In the genomic region with DNA sequence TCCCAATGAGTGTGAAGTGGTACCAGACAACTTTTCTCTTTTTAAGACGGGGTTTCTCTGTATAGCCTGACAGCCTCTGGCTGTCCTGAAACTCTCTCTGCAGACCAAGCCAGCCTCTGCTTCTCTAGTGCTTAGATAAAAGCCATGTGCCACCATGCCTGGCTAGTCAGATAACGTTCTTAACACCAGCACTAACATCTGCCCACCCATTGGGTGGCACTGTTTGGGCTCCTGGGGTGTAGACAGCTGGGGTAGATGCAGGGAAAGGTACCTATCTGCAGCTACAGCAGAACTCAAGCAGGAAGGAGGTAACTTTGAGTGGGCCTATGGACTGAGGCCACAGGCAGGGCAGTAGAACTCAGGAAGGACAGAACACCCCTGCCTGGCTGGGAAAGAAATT, we compare ENCODE assay signal across 19 mouse cellular contexts. TPM values are rescaled to one million over a fixed set of nuclear protein-coding genes. Genes with fewer than 3 reads are reported as not detected.
DNase-seq lines count a peak whose midpoint lies in the region; ATAC-seq and TF ChIP-seq lines count a peak whose summit lies in the region.
"Had no signal": no experiment of that assay in that cellular context is flagged by ENCODE, and none has a peak within 500 bp of the region (broad histone marks: within the 10 kb centered on the region; RNA-seq: fewer than 3 reads in every experiment).

No protein-coding gene starts in this region.

- no peak for TF ChIP-seq POLR2A in MEL (IDR thresholded peaks at IDR 0.05; ENCODE audit: control insufficient read depth in 1 of 2, insufficient read depth in 1 of 2, low read depth in 1 of 2, low read length in 2 of 2, poor library complexity in 1 of 2)

- H3K27ac ChIP-seq in heart, embryonic 10.5 days: peak overlapping the region; percentile 49; the same call in 1 of the 2 replicates
- no peak overlapping the region for H3K27ac ChIP-seq in MEL (ENCODE audit: control insufficient read depth, low read depth, low read length)
- H3K27ac ChIP-seq: embryonic facial prominence, embryonic 13.5 days; forebrain, embryonic 13.5 days; kidney, postnatal 0 days; midbrain, embryonic 15.5 days had no signal

- no peak for TF ChIP-seq CTCF in MEL (IDR thresholded peaks at IDR 0.05 in 2 of 3, conservative IDR thresholded peaks at IDR 0.05 in 1 of 3; ENCODE audit: control insufficient read depth in 1 of 3, insufficient read depth in 1 of 3, low read depth in 2 of 3, low read length in 3 of 3, poor library complexity in 1 of 3, severe bottlenecking in 1 of 3)

- ATAC-seq in hematopoietic stem cell, adult 5-6 weeks (replicated peaks in 1 of 2; ENCODE audit: insufficient read depth in 1 of 2, low FRiP score in 2 of 2, low TSS enrichment in 1 of 2, low read depth in 1 of 2, poor library complexity in 2 of 2, severe bottlenecking in 2 of 2): peak; percentile 18 to 26; a peak in 2 of 4 replicates
- ATAC-seq in megakaryocyte, adult 5-6 weeks (ENCODE audit: poor library complexity, severe bottlenecking): 0 out of 2 replicates have a peak, but pooled peaks have one; percentile 23
- ATAC-seq: forebrain, embryonic 13.5 days; hindbrain, embryonic 16.5 days; midbrain, embryonic 15.5 days had no signal

- WGBS in heart, embryonic 10.5 days: 3% methylated on average over 2 of the region's 2 CpGs

- H3K36me3 ChIP-seq in heart, embryonic 10.5 days: no peaks in the 10 kb centered on the region
- peaks cover 0 to 5% of the 10 kb centered on the region in 2 experiments; a peak in 2 of 4 replicates for H3K36me3 ChIP-seq in MEL (ENCODE audit: control insufficient read depth in 1 of 2, insufficient read depth in 2 of 2, low read length in 2 of 2)
- H3K36me3 ChIP-seq: embryonic facial prominence, embryonic 13.5 days; midbrain, embryonic 15.5 days had no signal

- no peaks in the 10 kb centered on the region for H3K27me3 ChIP-seq in heart, embryonic 10.5 days (ENCODE audit: insufficient read depth, poor library complexity, severe bottlenecking)
- H3K27me3 ChIP-seq in MEL (ENCODE audit: control insufficient read depth in 1 of 2, insufficient read depth in 2 of 2, low read length in 2 of 2): no peaks in the 10 kb centered on the region
- H3K27me3 ChIP-seq: embryonic facial prominence, embryonic 13.5 days; forebrain, embryonic 13.5 days; midbrain, embryonic 15.5 days had no signal

- H3K9ac ChIP-seq in MEL (ENCODE audit: control insufficient read depth, low read depth, low read length, poor library complexity, severe bottlenecking): no peak overlapping the region
- H3K9ac ChIP-seq: embryonic facial prominence, embryonic 13.5 days; forebrain, embryonic 13.5 days; midbrain, embryonic 15.5 days had no signal

- H3K4me3 ChIP-seq in heart, embryonic 10.5 days: no peak overlapping the region
- H3K4me3 ChIP-seq in MEL (ENCODE audit: control insufficient read depth in 1 of 2, insufficient read depth in 1 of 2, low read depth in 2 of 2, low read length in 2 of 2): no peak overlapping the region
- H3K4me3 ChIP-seq: embryonic facial prominence, embryonic 13.5 days; forebrain, embryonic 13.5 days; midbrain, embryonic 15.5 days had no signal

- no peak for TF ChIP-seq RAD21 in MEL (IDR thresholded peaks at IDR 0.05; ENCODE audit: low read depth, low read length)

- DNase-seq in heart, embryonic 10.5 days (ENCODE audit: low spot score): no peak
- no peak for DNase-seq in heart, postnatal 4 days
- DNase-seq in MEL (ENCODE audit: low read depth, low spot score): peak; percentile 56
- DNase-seq in testis, postnatal 10 days (ENCODE audit: low spot score): no peak
- no peak for DNase-seq in cerebellum, postnatal 36 days
- no peak for DNase-seq in left cerebral cortex, adult 11 months (ENCODE audit: low spot score)
- DNase-seq: adrenal gland, adult 2 months; lung, postnatal 14 days had no signal

- H3K79me2 ChIP-seq in MEL (ENCODE audit: control insufficient read depth, insufficient read depth, low read length, poor library complexity): no peaks in the 10 kb centered on the region

- TF ChIP-seq EP300 in MEL (IDR thresholded peaks at IDR 0.05; ENCODE audit: low read depth in 1 of 2, low read length in 2 of 2): peak; percentile 49 to 65; a peak in 3 of 4 replicates

- peaks cover 45% of the 10 kb centered on the region for H3K4me1 ChIP-seq in heart, embryonic 10.5 days
- peaks cover 10 to 15% of the 10 kb centered on the region in 2 experiments for H3K4me1 ChIP-seq in MEL (ENCODE audit: control insufficient read depth in 1 of 2, insufficient read depth in 2 of 2, low read length in 2 of 2)

- H3K9me3 ChIP-seq in heart, embryonic 10.5 days: no peaks in the 10 kb centered on the region
- no peaks in the 10 kb centered on the region for H3K9me3 ChIP-seq in MEL (replicated peaks; ENCODE audit: insufficient read depth, low read length)
- H3K9me3 ChIP-seq: embryonic facial prominence, embryonic 13.5 days; forebrain, embryonic 13.5 days; midbrain, embryonic 15.5 days had no signal

TF ChIP-seq in MEL, 35 proteins besides CTCF, POLR2A, EP300 and RAD21:
- TF ChIP-seq CHD2 (IDR thresholded peaks at IDR 0.05; ENCODE audit: low read length) (no peak), RCOR1 (IDR thresholded peaks at IDR 0.05; ENCODE audit: low read depth, low read length) (no peak), MAX (IDR thresholded peaks at IDR 0.05; ENCODE audit: low read length) (peak; percentile 54; the same call in 1 of the 2 replicates), MXI1 (IDR thresholded peaks at IDR 0.05; ENCODE audit: low read depth, low read length) (peak; percentile 54; the same call in 1 of the 2 replicates), MYC (IDR thresholded peaks at IDR 0.05; ENCODE audit: low read depth, low read length) (0 out of 2 replicates have a peak, but pooled peaks have one; percentile 34), TCF12 (IDR thresholded peaks at IDR 0.05; ENCODE audit: low read depth, low read length) (peak; percentile 72), GATA1 (IDR thresholded peaks at IDR 0.05; ENCODE audit: low read depth, low read length) (no peak), BHLHE40 (IDR thresholded peaks at IDR 0.05; ENCODE audit: borderline replicate concordance, low read depth, low read length) (peak; percentile 59), ETS1 (IDR thresholded peaks at IDR 0.05; ENCODE audit: low read depth, low read length) (peak; percentile 50; the same call in 1 of the 2 replicates), SIN3A (IDR thresholded peaks at IDR 0.05; ENCODE audit: low read length) (peak; percentile 33; the same call in 1 of the 2 replicates), JUND (IDR thresholded peaks at IDR 0.05; ENCODE audit: low read depth, low read length) (no peak), TAL1 (IDR thresholded peaks at IDR 0.05; ENCODE audit: low read length) (peak; percentile 62)
TF ChIP-seq in MEL: peak in this region for 8.

RNA-seq across cellular contexts. Expression of gene Erv3, which starts 34.0 kb away (rescaled TPM):
- polyA plus RNA-seq in heart, embryonic 10.5 days (2016; fragmentation: Nextera tagmentation; extraction: Ambion mirVana): not detected in 2 replicates
- total RNA-seq in heart, postnatal 4 days (2021): not detected
- 0.23 and 0.62 TPM in 2 replicates for total RNA-seq in MEL (2012; rRNA removed)
- polyA plus RNA-seq in MEL (2012; ENCODE audit: insufficient read depth in 1 of 2, insufficient read length in 2 of 2, low read depth in 1 of 2, low replicate concordance in 2 of 2, missing spikeins in 1 of 2): under 1 TPM in 1 of 2 experiments, not detected in 1; 0.36 TPM
- not detected in 2 replicates for total RNA-seq in hematopoietic stem cell, adult 5-6 weeks (2017)
- total RNA-seq in megakaryocyte, adult 5-6 weeks (2015): not detected in 2 replicates
- total RNA-seq in megakaryocyte, adult 5-6 weeks (2017): not detected in 2 replicates
- total RNA-seq: adrenal gland, adult 2 months; granulocyte monocyte progenitor cell, adult 5-6 weeks had no signal
- polyA plus RNA-seq: adrenal gland, adult 2 months; embryonic facial prominence, embryonic 13.5 days; forebrain, embryonic 13.5 days; heart, postnatal 0 days; hindbrain, embryonic 16.5 days; kidney, postnatal 0 days; limb, embryonic 11.5 days; midbrain, embryonic 15.5 days; neural tube, embryonic 11.5 days had no signal
